Mouse (Mus musculus) cerebellum, adult 2 months (tissue): ENCODE measurements around the gene Spn. TPM values are rescaled to one million over a fixed set of nuclear protein-coding genes. Genes with fewer than 3 reads are reported as not detected.

Experiments
- DNase-seq, 2 experiments: peaks; one replicate each; pipeline ENCODE4 v3.0.0; 2021
- H3K27ac ChIP-seq: fragments of 200-500 bp; 2 replicates; pipeline ENCODE4 v1.5.1; 2012; ENCODE audit warnings: low read length, control low read depth, inconsistent platforms; ENCODE audit not compliant: insufficient read depth
- H3K27me3 ChIP-seq: fragments of 200-500 bp; 2 replicates; pipeline ENCODE4 v1.6.1; 2012; ENCODE audit warnings: inconsistent platforms, mild to moderate bottlenecking, low read length, moderate library complexity; ENCODE audit not compliant: control insufficient read depth, insufficient read depth
- H3K4me1 ChIP-seq: fragments of 200-500 bp; 2 replicates; pipeline ENCODE4 v1.6.1; 2011; ENCODE audit warnings: low read length; ENCODE audit not compliant: control insufficient read depth, insufficient read depth
- H3K4me3 ChIP-seq: fragments of 200-500 bp; replicated peaks from 2 replicates; pipeline ENCODE3; 2011; ENCODE audit warnings: mild to moderate bottlenecking, low read depth, low read length, control low read depth; ENCODE audit not compliant: insufficient read depth
- CTCF ChIP-seq: fragments of 200-500 bp; IDR thresholded peaks from 2 replicates; pipeline ENCODE4 v1.5.1; 2011; ENCODE audit warnings: low read depth, mild to moderate bottlenecking, control low read depth, low read length, moderate library complexity, borderline replicate concordance; ENCODE audit not compliant: insufficient read depth
- POLR2A ChIP-seq: fragments of 200-500 bp; IDR thresholded peaks from 2 replicates; pipeline ENCODE4 v1.6.1; 2011; ENCODE audit warnings: low read length, control low read depth, borderline replicate concordance; ENCODE audit not compliant: insufficient read depth
- WGBS: fragments of 180-500 bp; shearing (Covaris S2); methylation state at CpG from one replicate; pipeline ENCODE4 v1.1.7; 2018; 5-methylcytosine and 5-hydroxymethylcytosine counted together
- polyA plus RNA-seq: library from polyadenylated mRNA; depleted of rRNA; stranded (reverse); fragments of >200 nt; gene quantifications from 2 replicates; pipeline ENCODE4 v1.2.3, GENCODE M21; 2012

Gene Spn
- polyA plus RNA-seq, 1 experiment: 0.18 TPM

- no peak overlapping the region for H3K4me3 ChIP-seq
- TF ChIP-seq POLR2A: no peak
- no peak for TF ChIP-seq CTCF
- no peaks in the 10 kb centered on the region; the same call in 1 of the 2 replicates for H3K27me3 ChIP-seq
- WGBS: 90% methylated on average over 5 of the region's 5 CpGs
- H3K4me1 ChIP-seq: no peaks in the 10 kb centered on the region
- DNase-seq: no peak
- no peak overlapping the region for H3K27ac ChIP-seq
Measured at GRCm38 (mm10) chr7:127166501-127166900, 28.9 kb upstream of the Spn start.

GRCm38 (mm10) chr7:127165607-127166493 lies 28.2 kb upstream of the Spn start:
- DNase-seq: no peak
- TF ChIP-seq CTCF (no peak), POLR2A (no peak)
- WGBS: 89% methylated on average over 12 of the region's 12 CpGs
- H3K27ac ChIP-seq: no peak overlapping the region
- H3K4me3 ChIP-seq: no peak overlapping the region
- H3K27me3 ChIP-seq: no peaks in the 10 kb centered on the region; the same call in 1 of the 2 replicates
- no peaks in the 10 kb centered on the region for H3K4me1 ChIP-seq

DNA sequence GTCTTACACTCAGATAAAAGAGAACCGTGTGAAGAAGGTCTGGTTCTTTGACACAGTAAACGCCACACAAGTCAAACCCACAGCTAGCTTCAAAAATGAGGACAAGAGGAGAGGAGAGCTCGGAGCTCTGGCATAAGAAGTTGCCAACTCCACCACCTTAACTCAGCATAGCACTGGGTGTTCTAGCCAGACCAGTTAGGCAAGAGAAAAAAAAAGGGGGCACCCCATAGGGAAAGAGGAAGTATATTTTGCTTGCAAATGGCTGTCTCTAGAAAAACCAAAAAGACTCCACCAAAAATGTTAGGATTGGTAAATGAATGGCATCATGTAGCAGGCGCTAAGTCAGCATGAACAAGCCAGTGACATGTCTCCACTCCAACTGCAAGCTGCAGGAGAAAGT lies 26.4 kb upstream of the Spn start:
- 78% methylated on average over 4 of the region's 4 CpGs for WGBS

GRCm38 (mm10) chr7:127162546-127162945 lies 24.9 kb upstream of the Spn start:
- Histone ChIP-seq H3K27me3 (no peaks in the 10 kb centered on the region; the same call in 1 of the 2 replicates), H3K27ac (no peak overlapping the region), H3K4me3 (no peak overlapping the region), H3K4me1 (no peaks in the 10 kb centered on the region)
- no peak for DNase-seq
- TF ChIP-seq POLR2A (no peak), CTCF (no peak)
- 86% methylated on average over 5 of the region's 5 CpGs for WGBS

More for the DNA sequence above, 26.4 kb upstream of the Spn start:
- Histone ChIP-seq H3K27ac (no peak overlapping the region), H3K27me3 (no peaks in the 10 kb centered on the region; the same call in 1 of the 2 replicates), H3K4me1 (no peaks in the 10 kb centered on the region), H3K4me3 (no peak overlapping the region)
- no peak for TF ChIP-seq CTCF
- TF ChIP-seq POLR2A: no peak
- DNase-seq: no peak

DNA sequence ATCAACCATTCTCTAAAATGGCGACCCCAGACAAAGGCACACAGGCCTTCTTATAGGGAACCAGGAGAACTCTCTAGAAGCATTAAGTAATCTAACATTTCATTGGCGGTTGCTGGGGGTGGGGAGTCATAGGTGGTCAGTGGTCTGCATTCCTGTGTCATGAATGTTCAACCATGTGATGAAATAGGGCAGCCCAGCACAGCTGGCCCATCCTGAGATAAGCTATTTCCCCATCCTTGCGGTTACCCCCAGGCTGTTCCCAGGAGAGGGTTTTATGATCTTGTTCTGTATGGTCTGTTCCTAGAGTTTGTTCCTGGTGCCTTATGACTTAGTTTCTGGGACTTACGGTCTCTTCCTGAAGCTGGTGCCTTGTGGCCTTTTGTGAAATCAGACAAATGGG lies 19.9 kb upstream of the Spn start:
- WGBS: 94% methylated on average over 4 of the region's 4 CpGs
- Histone ChIP-seq H3K27me3 (no peaks in the 10 kb centered on the region), H3K4me1 (no peaks in the 10 kb centered on the region), H3K4me3 (no peak overlapping the region), H3K27ac (no peak overlapping the region)
- TF ChIP-seq CTCF (no peak), POLR2A (no peak)
- no peak for DNase-seq

GRCm38 (mm10) chr7:127153477-127153876 lies 15.9 kb upstream of the Spn start:
- no peak overlapping the region for H3K4me3 ChIP-seq
- 61% methylated on average over 3 of the region's 3 CpGs for WGBS
- no peaks in the 10 kb centered on the region for H3K27me3 ChIP-seq
- TF ChIP-seq POLR2A (no peak), CTCF (no peak)
- no peak for DNase-seq
- no peak overlapping the region for H3K27ac ChIP-seq
- no peaks in the 10 kb centered on the region for H3K4me1 ChIP-seq

- Histone ChIP-seq H3K27ac (no peak overlapping the region), H3K4me3 (no peak overlapping the region), H3K27me3 (no peaks in the 10 kb centered on the region), H3K4me1 (no peaks in the 10 kb centered on the region)
- WGBS: 89% methylated on average over 6 of the region's 6 CpGs
- TF ChIP-seq CTCF (no peak), POLR2A (no peak)
- DNase-seq: no peak
Measured at GRCm38 (mm10) chr7:127152464-127152863, 14.8 kb upstream of the Spn start.

GRCm38 (mm10) chr7:127147901-127148300 lies 10.3 kb upstream of the Spn start:
- no peaks in the 10 kb centered on the region for H3K27me3 ChIP-seq
- no peak overlapping the region for H3K4me3 ChIP-seq
- no peak overlapping the region for H3K27ac ChIP-seq
- no peaks in the 10 kb centered on the region for H3K4me1 ChIP-seq
- 61% methylated on average over 3 of the region's 3 CpGs for WGBS
- no peak for DNase-seq
- no peak for TF ChIP-seq CTCF
- TF ChIP-seq POLR2A: no peak
